Mouse (Mus musculus) liver, embryonic 15.5 days (tissue): ENCODE data around the gene Sh3pxd2a. TPM values are rescaled to one million over a fixed set of nuclear protein-coding genes. Genes with fewer than 3 reads are reported as not detected.

Experiments
- ATAC-seq: fragments of 200-750 bp; cut with Nextera tagmentation; 2 replicates; pipeline ENCODE4 v1.8.0; 2017; ENCODE audit warnings: moderate number of reproducible peaks, mild to moderate bottlenecking, moderate library complexity; ENCODE audit not compliant: insufficient read depth
- H3K27ac ChIP-seq: fragments of 300-500 bp; sonication (generic); replicated peaks from 2 replicates; pipeline ENCODE4 v1.5.1; 2015; ENCODE audit warnings: mild to moderate bottlenecking, inconsistent platforms
- H3K27me3 ChIP-seq: fragments of 300-500 bp; sonication (generic); 2 replicates; pipeline ENCODE4 v1.6.1; 2015; ENCODE audit warnings: mild to moderate bottlenecking, inconsistent platforms
- H3K36me3 ChIP-seq: fragments of 300-500 bp; sonication (generic); replicated peaks from 2 replicates; pipeline ENCODE4 v1.6.1; 2015; ENCODE audit warnings: moderate library complexity, mild to moderate bottlenecking, inconsistent platforms
- H3K4me1 ChIP-seq: fragments of 300-500 bp; sonication (generic); replicated peaks from 2 replicates; pipeline ENCODE4 v1.6.1; 2015; ENCODE audit warnings: inconsistent platforms
- H3K4me2 ChIP-seq: fragments of 300-500 bp; sonication (generic); 2 replicates; pipeline ENCODE4 v1.6.1; 2015; ENCODE audit warnings: moderate library complexity, mild to moderate bottlenecking, inconsistent platforms
- H3K4me3 ChIP-seq: fragments of 300-500 bp; sonication (generic); replicated peaks from 2 replicates; pipeline ENCODE4 v1.5.1; 2015; ENCODE audit warnings: mild to moderate bottlenecking, inconsistent platforms
- H3K9ac ChIP-seq: fragments of 300-500 bp; sonication (generic); 2 replicates; pipeline ENCODE4 v1.6.1; 2015; ENCODE audit warnings: moderate library complexity, mild to moderate bottlenecking, inconsistent platforms
- H3K9me3 ChIP-seq: fragments of 300-500 bp; sonication (generic); replicated peaks from 2 replicates; pipeline ENCODE4 v1.6.1; 2016; ENCODE audit warnings: inconsistent platforms
- WGBS: fragments of 180-500 bp; shearing (Covaris S2); methylation state at CpG from one replicate; pipeline ENCODE4 v1.1.7; 2015; ENCODE audit warnings: mixed read lengths; ENCODE audit not compliant: insufficient replicate concordance; 5-methylcytosine and 5-hydroxymethylcytosine counted together
- polyA plus RNA-seq: library from polyadenylated mRNA; unstranded; fragments of >200 nt; fragmentation: Nextera tagmentation; extraction: Ambion mirVana; gene quantifications from 2 replicates; pipeline ENCODE4 v1.2.1, GENCODE M21; 2015

The Sh3pxd2a gene
- polyA plus RNA-seq, 1 experiment from 2014 or later, result 0.63 TPM

GRCm38 (mm10) chr19:47250931-47251330, 213.3 kb downstream of the Sh3pxd2a start:
- Histone ChIP-seq H3K27me3 (peaks cover 49% of the 10 kb centered on the region), H3K4me2 (no peak overlapping the region), H3K27ac (no peak overlapping the region), H3K4me1 (0 out of 2 replicates have a peak, but pooled peaks cover 5% of the 10 kb centered on the region), H3K9ac (no peak overlapping the region), H3K36me3 (no peaks in the 10 kb centered on the region), H3K4me3 (no peak overlapping the region), H3K9me3 (no peaks in the 10 kb centered on the region)
- ATAC-seq, result no peak
- whole genome bisulfite sequencing, result 48% methylated on average over 6 of the region's 6 CpGs

- H3K9ac ChIP-seq, result no peak overlapping the region
- H3K27me3 ChIP-seq, result peaks cover 33% of the 10 kb centered on the region
- no peak overlapping the region for H3K27ac ChIP-seq
- no peak overlapping the region for H3K4me2 ChIP-seq
- 62% methylated on average over 16 of the region's 16 CpGs for WGBS
- no peak overlapping the region for H3K4me3 ChIP-seq
- H3K9me3 ChIP-seq, result no peaks in the 10 kb centered on the region
- no peak for ATAC-seq
- H3K36me3 ChIP-seq, result no peaks in the 10 kb centered on the region
- H3K4me1 ChIP-seq, result 0 out of 2 replicates have a peak, but pooled peaks cover 5% of the 10 kb centered on the region
Measured at GRCm38 (mm10) chr19:47248906-47249568, 215.2 kb downstream of the Sh3pxd2a start.

GRCm38 (mm10) chr19:47248296-47248695, 215.9 kb downstream of the Sh3pxd2a start:
- Histone ChIP-seq H3K4me3 (no peak overlapping the region), H3K4me2 (no peak overlapping the region), H3K27ac (no peak overlapping the region), H3K4me1 (0 out of 2 replicates have a peak, but pooled peaks cover 4% of the 10 kb centered on the region), H3K9ac (no peak overlapping the region), H3K9me3 (no peaks in the 10 kb centered on the region), H3K27me3 (peaks cover 26% of the 10 kb centered on the region), H3K36me3 (no peaks in the 10 kb centered on the region)
- ATAC-seq, result no peak
- WGBS, result 49% methylated on average over 7 of the region's 7 CpGs

- WGBS, result 38% methylated on average over 11 of the region's 11 CpGs
- ATAC-seq, result peak; percentile 50; the same call in 1 of the 2 replicates
Measured at GRCm38 (mm10) chr19:47247791-47248190, 216.4 kb downstream of the Sh3pxd2a start.

GRCm38 (mm10) chr19:47245512-47245911, 218.7 kb downstream of the Sh3pxd2a start:
- H3K4me3 ChIP-seq, result no peak overlapping the region
- no peak overlapping the region for H3K9ac ChIP-seq
- no peaks in the 10 kb centered on the region for H3K4me1 ChIP-seq
- no peak overlapping the region for H3K27ac ChIP-seq
- H3K27me3 ChIP-seq, result 0 out of 2 replicates have a peak, but pooled peaks cover 2% of the 10 kb centered on the region
- 68% methylated on average over 8 of the region's 8 CpGs for WGBS
- H3K4me2 ChIP-seq, result no peak overlapping the region
- no peaks in the 10 kb centered on the region for H3K36me3 ChIP-seq
- no peak for ATAC-seq
- H3K9me3 ChIP-seq, result no peaks in the 10 kb centered on the region

More at GRCm38 (mm10) chr19:47247791-47248190, 216.4 kb downstream of the Sh3pxd2a start:
- H3K4me2 ChIP-seq, result peak overlapping the region; percentile 20; the same call in 1 of the 2 replicates
- H3K4me3 ChIP-seq, result no peak overlapping the region
- H3K4me1 ChIP-seq, result no peaks in the 10 kb centered on the region
- peaks cover 21% of the 10 kb centered on the region for H3K27me3 ChIP-seq
- no peaks in the 10 kb centered on the region for H3K9me3 ChIP-seq
- peak overlapping the region; percentile 55; the same call in 1 of the 2 replicates for H3K27ac ChIP-seq
- H3K9ac ChIP-seq, result no peak overlapping the region
- H3K36me3 ChIP-seq, result no peaks in the 10 kb centered on the region

GRCm38 (mm10) chr19:47242227-47242626, 222.0 kb downstream of the Sh3pxd2a start:
- no peaks in the 10 kb centered on the region for H3K9me3 ChIP-seq
- 39% methylated on average over 4 of the region's 4 CpGs for WGBS
- H3K36me3 ChIP-seq, result no peaks in the 10 kb centered on the region
- H3K4me2 ChIP-seq, result no peak overlapping the region
- H3K27ac ChIP-seq, result no peak overlapping the region
- peaks cover 8% of the 10 kb centered on the region; the same call in 1 of the 2 replicates for H3K27me3 ChIP-seq
- H3K4me1 ChIP-seq, result no peaks in the 10 kb centered on the region
- no peak overlapping the region for H3K9ac ChIP-seq
- no peak overlapping the region for H3K4me3 ChIP-seq
- no peak for ATAC-seq

GRCm38 (mm10) chr19:47240957-47241356, 223.2 kb downstream of the Sh3pxd2a start:
- Histone ChIP-seq H3K4me1 (no peaks in the 10 kb centered on the region), H3K4me2 (no peak overlapping the region), H3K27me3 (peaks cover 8% of the 10 kb centered on the region; the same call in 1 of the 2 replicates), H3K9ac (no peak overlapping the region), H3K27ac (no peak overlapping the region), H3K36me3 (no peaks in the 10 kb centered on the region), H3K4me3 (no peak overlapping the region), H3K9me3 (no peaks in the 10 kb centered on the region)
- WGBS, result 30% methylated on average over 7 of the region's 7 CpGs
- ATAC-seq, result no peak

- peaks cover 8% of the 10 kb centered on the region; the same call in 1 of the 2 replicates for H3K27me3 ChIP-seq
- H3K9ac ChIP-seq, result no peak overlapping the region
- no peaks in the 10 kb centered on the region for H3K9me3 ChIP-seq
- WGBS, result 30% methylated on average over 12 of the region's 12 CpGs
- H3K4me2 ChIP-seq, result peak overlapping the region; percentile 24; the same call in 1 of the 2 replicates
- no peaks in the 10 kb centered on the region for H3K36me3 ChIP-seq
- no peaks in the 10 kb centered on the region for H3K4me1 ChIP-seq
- H3K4me3 ChIP-seq, result peak overlapping the region; percentile 2; the same call in 1 of the 2 replicates
- no peak for ATAC-seq
- H3K27ac ChIP-seq, result no peak overlapping the region
Measured at GRCm38 (mm10) chr19:47240076-47240475, 224.1 kb downstream of the Sh3pxd2a start.

- Histone ChIP-seq H3K4me2 (no peak overlapping the region), H3K4me1 (no peaks in the 10 kb centered on the region), H3K36me3 (no peaks in the 10 kb centered on the region), H3K27me3 (no peaks in the 10 kb centered on the region), H3K9ac (no peak overlapping the region), H3K4me3 (no peak overlapping the region), H3K27ac (no peak overlapping the region), H3K9me3 (no peaks in the 10 kb centered on the region)
- 78% methylated on average over 3 of the region's 3 CpGs for WGBS
- ATAC-seq, result no peak
Measured at GRCm38 (mm10) chr19:47233087-47233486, 231.1 kb downstream of the Sh3pxd2a start.

- no peak overlapping the region for H3K4me3 ChIP-seq
- ATAC-seq, result no peak
- 77% methylated on average over 5 of the region's 5 CpGs for WGBS
Measured at GRCm38 (mm10) chr19:47232077-47232865, 231.9 kb downstream of the Sh3pxd2a start.

GRCm38 (mm10) chr19:47231389-47231788, 232.8 kb downstream of the Sh3pxd2a start:
- WGBS, result 69% methylated on average over 6 of the region's 6 CpGs
- Histone ChIP-seq H3K4me2 (no peak overlapping the region), H3K9ac (no peak overlapping the region), H3K36me3 (no peaks in the 10 kb centered on the region), H3K4me1 (no peaks in the 10 kb centered on the region), H3K27ac (no peak overlapping the region), H3K27me3 (no peaks in the 10 kb centered on the region), H3K9me3 (no peaks in the 10 kb centered on the region), H3K4me3 (no peak overlapping the region)
- no peak for ATAC-seq

More at GRCm38 (mm10) chr19:47232077-47232865, 231.9 kb downstream of the Sh3pxd2a start:
- no peak overlapping the region for H3K9ac ChIP-seq
- no peaks in the 10 kb centered on the region for H3K27me3 ChIP-seq
- no peaks in the 10 kb centered on the region for H3K4me1 ChIP-seq
- H3K4me2 ChIP-seq, result no peak overlapping the region
- no peak overlapping the region for H3K27ac ChIP-seq
- no peaks in the 10 kb centered on the region for H3K9me3 ChIP-seq
- no peaks in the 10 kb centered on the region for H3K36me3 ChIP-seq
